Mouse (Mus musculus): ENCODE results near the gene Zfp341. TPM values are rescaled to one million over a fixed set of nuclear protein-coding genes. Genes with fewer than 3 reads are reported as not detected.
A peak's percentile ranks its signal among the peaks of the same experiment; 100 is the strongest.

Gene Zfp341
- total and polyA plus RNA-seq, 2 experiments from 2014 or later: 1.4 to 10.2 TPM

DNA sequence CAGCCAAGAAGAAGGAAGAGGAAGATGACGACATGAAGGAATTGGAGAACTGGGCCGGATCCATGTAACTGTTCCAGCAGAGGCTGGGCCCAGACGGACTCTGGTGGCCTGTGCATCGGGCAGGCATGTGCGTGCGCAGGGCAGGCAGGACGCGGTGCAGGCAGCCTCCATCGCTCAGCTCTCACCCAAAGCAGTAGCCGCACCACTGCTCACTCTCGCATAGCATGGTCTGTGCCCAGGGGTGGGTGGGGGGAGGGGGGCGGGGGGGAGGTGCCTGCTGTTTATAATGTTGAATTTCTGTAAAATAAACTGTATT lies 80.8 kb downstream of the Zfp341 start:
- Histone ChIP-seq H3K27ac (ENCODE audit: low read depth, low read length) (no peak overlapping the region), H3K4me1 (ENCODE audit: insufficient read depth) (no peaks in the 10 kb centered on the region), H3K4me2 (ENCODE audit: low read depth) (no peak overlapping the region), H3K9me3 (ENCODE audit: low read length) (no peaks in the 10 kb centered on the region), H3K4me3 (ENCODE audit: low read depth, low read length) (no peak overlapping the region), H3K36me3 (ENCODE audit: insufficient read depth) (peaks cover 46% of the 10 kb centered on the region), H3K9ac (no peak overlapping the region), H3K27me3 (ENCODE audit: insufficient read depth, low read length) (no peaks in the 10 kb centered on the region)
- whole genome bisulfite sequencing: 86% methylated on average over 12 of the region's 12 CpGs
- ATAC-seq: no peak
- no peak for TF ChIP-seq CTCF (IDR thresholded peaks at IDR 0.05; ENCODE audit: low read depth)
- DNase-seq: no peak

DNA sequence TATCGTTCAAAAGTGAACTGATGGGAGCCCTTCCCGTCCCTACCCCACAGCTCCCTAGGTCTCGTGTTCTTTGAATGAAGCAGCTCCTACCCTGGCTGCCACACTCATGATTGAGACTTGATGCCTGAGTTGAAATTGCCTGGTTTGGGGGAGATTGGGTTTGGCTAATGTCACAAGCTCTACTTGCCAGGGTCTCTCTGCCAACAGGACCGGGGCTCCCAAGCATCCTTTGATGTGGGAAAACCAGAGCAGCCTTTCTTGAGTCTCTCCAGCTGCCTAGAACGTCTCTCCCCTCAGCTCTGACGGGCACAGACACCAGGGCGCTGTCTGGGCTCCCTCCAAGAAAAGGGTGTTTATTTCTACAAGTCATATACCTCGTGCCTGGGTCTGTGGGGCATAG lies 82.6 kb downstream of the Zfp341 start:
- no peaks in the 10 kb centered on the region for H3K9me3 ChIP-seq (ENCODE audit: low read length)
- no peak for TF ChIP-seq CTCF (IDR thresholded peaks at IDR 0.05; ENCODE audit: low read depth)
- peaks cover 38% of the 10 kb centered on the region for H3K36me3 ChIP-seq (ENCODE audit: insufficient read depth)
- no peak overlapping the region for H3K4me2 ChIP-seq (ENCODE audit: low read depth)
- no peaks in the 10 kb centered on the region for H3K27me3 ChIP-seq (ENCODE audit: insufficient read depth, low read length)
- no peak overlapping the region for H3K9ac ChIP-seq
- DNase-seq (no peak), ATAC-seq (peak; percentile 58)
- WGBS: 61% methylated on average over 8 of the region's 8 CpGs
- no peaks in the 10 kb centered on the region for H3K4me1 ChIP-seq (ENCODE audit: insufficient read depth)
- H3K27ac ChIP-seq (ENCODE audit: low read depth, low read length): no peak overlapping the region
- no peak overlapping the region for H3K4me3 ChIP-seq (ENCODE audit: low read depth, low read length)

Other genes starting within 250 kb of the Zfp341 start
- 14.3 and 14.7 TPM in 2 replicates for gene Cdk5rap1, start 240.3 kb upstream of the Zfp341 start, total RNA-seq (2014; rRNA removed)
- gene Cdk5rap1, start 240.3 kb upstream of the Zfp341 start, polyA plus RNA-seq (2015; fragmentation: Nextera tagmentation; extraction: Ambion mirVana): 6.3 and 10.4 TPM in 2 replicates
- gene Snta1, start 205.2 kb upstream of the Zfp341 start, total RNA-seq (2014; rRNA removed): 23.0 and 25.3 TPM in 2 replicates
- 14.8 and 15.8 TPM in 2 replicates for gene Snta1, start 205.2 kb upstream of the Zfp341 start, polyA plus RNA-seq (2015; fragmentation: Nextera tagmentation; extraction: Ambion mirVana)
- 32.5 and 41.8 TPM in 2 replicates for gene Cbfa2t2, start 176.8 kb upstream of the Zfp341 start, total RNA-seq (2014; rRNA removed)
- 22.1 and 31.9 TPM in 2 replicates for gene Cbfa2t2, start 176.8 kb upstream of the Zfp341 start, polyA plus RNA-seq (2015; fragmentation: Nextera tagmentation; extraction: Ambion mirVana)
- gene 1700003F12Rik, start 66.2 kb upstream of the Zfp341 start, total RNA-seq (2014; rRNA removed): 1.7 and 6.4 TPM in 2 replicates
- 2.8 and 3.2 TPM in 2 replicates for gene 1700003F12Rik, start 66.2 kb upstream of the Zfp341 start, polyA plus RNA-seq (2015; fragmentation: Nextera tagmentation; extraction: Ambion mirVana)
- 0.15 and 0.48 TPM in 2 replicates for gene Actl10, start 61.5 kb upstream of the Zfp341 start, total RNA-seq (2014; rRNA removed)
- gene Actl10, start 61.5 kb upstream of the Zfp341 start, polyA plus RNA-seq (2015; fragmentation: Nextera tagmentation; extraction: Ambion mirVana): 0.13 TPM in 1 of 2 replicates, not detected in the other
- 14.5 and 16.3 TPM in 2 replicates for gene Necab3, start 54.4 kb upstream of the Zfp341 start, total RNA-seq (2014; rRNA removed)
- 14.7 and 17.2 TPM in 2 replicates for gene Necab3, start 54.4 kb upstream of the Zfp341 start, polyA plus RNA-seq (2015; fragmentation: Nextera tagmentation; extraction: Ambion mirVana)
- gene E2f1, start 43.4 kb upstream of the Zfp341 start, total RNA-seq (2014; rRNA removed): 2.8 and 3.0 TPM in 2 replicates
- 4.7 and 4.9 TPM in 2 replicates for gene E2f1, start 43.4 kb upstream of the Zfp341 start, polyA plus RNA-seq (2015; fragmentation: Nextera tagmentation; extraction: Ambion mirVana)
- gene Pxmp4, start 9.6 kb upstream of the Zfp341 start, total RNA-seq (2014; rRNA removed): 13.2 and 15.0 TPM in 2 replicates
- 16.6 and 17.9 TPM in 2 replicates for gene Pxmp4, start 9.6 kb upstream of the Zfp341 start, polyA plus RNA-seq (2015; fragmentation: Nextera tagmentation; extraction: Ambion mirVana)
- 1.1 TPM in 1 of 2 replicates, not detected in the other for gene 4930519P11Rik, start 140 bp downstream of the Zfp341 start, total RNA-seq (2014; rRNA removed)
- 0.64 TPM in 1 of 2 replicates, not detected in the other for gene 4930519P11Rik, start 140 bp downstream of the Zfp341 start, polyA plus RNA-seq (2015; fragmentation: Nextera tagmentation; extraction: Ambion mirVana)
- gene Chmp4b, start 38.4 kb downstream of the Zfp341 start, total RNA-seq (2014; rRNA removed): 176 and 191 TPM in 2 replicates
- 28.9 and 29.4 TPM in 2 replicates for gene Chmp4b, start 38.4 kb downstream of the Zfp341 start, polyA plus RNA-seq (2015; fragmentation: Nextera tagmentation; extraction: Ambion mirVana)
- not detected in 2 replicates for gene Gm14214, start 156.7 kb downstream of the Zfp341 start, total RNA-seq (2014; rRNA removed)
- not detected in 2 replicates for gene Gm14214, start 156.7 kb downstream of the Zfp341 start, polyA plus RNA-seq (2015; fragmentation: Nextera tagmentation; extraction: Ambion mirVana)
- gene Raly, start 177.8 kb downstream of the Zfp341 start, total RNA-seq (2014; rRNA removed): 174 and 222 TPM in 2 replicates
- gene Raly, start 177.8 kb downstream of the Zfp341 start, polyA plus RNA-seq (2015; fragmentation: Nextera tagmentation; extraction: Ambion mirVana): 22.2 and 23.6 TPM in 2 replicates
- gene a, start 178.1 kb downstream of the Zfp341 start, total RNA-seq (2014; rRNA removed): 0.90 and 2.5 TPM in 2 replicates
- gene a, start 178.1 kb downstream of the Zfp341 start, polyA plus RNA-seq (2015; fragmentation: Nextera tagmentation; extraction: Ambion mirVana): 2.9 and 3.5 TPM in 2 replicates